Mouse (Mus musculus) ES-E14 (cell line): ENCODE results near the gene Cfap69.

ENCODE experiments used
- MAFK ChIP-seq: IDR thresholded peaks from 2 replicates; pipeline ENCODE4 v1.6.1; 2014; ENCODE audit warnings: mild to moderate bottlenecking, low read depth, low read length, inconsistent platforms; ENCODE audit not compliant: insufficient read depth
- ZC3H11A ChIP-seq: IDR thresholded peaks from 2 replicates; pipeline ENCODE4 v1.6.1; 2012; ENCODE audit warnings: low read depth, mild to moderate bottlenecking, inconsistent platforms, low read length, borderline replicate concordance

- no peak for TF ChIP-seq ZC3H11A
- no peak for TF ChIP-seq MAFK
Measured at GRCm38 (mm10) chr5:5668920-5669319, 4.9 kb upstream of the Cfap69 start.
